Mouse (Mus musculus) ES-Bruce4 (cell line): Measurements from ENCODE around the gene Frmpd4.

Experiments
- CTCF ChIP-seq: IDR thresholded peaks from one replicate; pipeline ENCODE4 v1.8.1; 2011; ENCODE audit warnings: low read depth, low read length
- EP300 ChIP-seq: IDR thresholded peaks from 2 replicates; pipeline ENCODE4 v1.6.1; 2011; ENCODE audit warnings: low read depth, low read length; ENCODE audit not compliant: insufficient read depth
- POLR2A ChIP-seq: IDR thresholded peaks from one replicate; pipeline ENCODE4 v1.8.1; 2011; ENCODE audit warnings: low read length; ENCODE audit not compliant: insufficient read depth

DNA sequence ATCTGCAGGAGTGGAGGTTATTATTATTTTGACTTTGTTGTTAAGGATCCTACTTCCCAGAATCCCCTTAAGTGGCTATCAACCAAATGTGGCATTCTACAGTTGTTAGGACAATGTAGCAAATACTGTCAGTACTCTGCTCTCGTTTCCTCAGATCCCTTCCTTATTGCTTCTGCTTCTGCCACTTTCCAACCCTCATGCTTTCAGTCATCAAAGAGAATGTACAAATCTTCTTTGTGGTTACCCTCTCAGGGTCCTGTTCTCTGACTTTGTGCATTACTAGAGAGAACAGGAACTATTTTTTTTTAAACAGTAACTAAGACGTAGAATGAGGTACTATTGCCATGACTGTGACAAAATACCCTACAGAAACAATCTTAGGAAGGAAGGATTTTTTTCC lies 788.3 kb downstream of the Frmpd4 start:
- TF ChIP-seq CTCF (no peak), POLR2A (no peak), EP300 (no peak)
